Mouse (Mus musculus) lung, postnatal 0 days (tissue): ENCODE data around the gene P3h3. TPM values are rescaled to one million over a fixed set of nuclear protein-coding genes. Genes with fewer than 3 reads are reported as not detected.

Experiments
- ATAC-seq: fragments of 200-750 bp; cut with Nextera tagmentation; 2 replicates; pipeline ENCODE4 v1.8.0; 2017; ENCODE audit warnings: moderate library complexity
- DNase-seq: peaks from one replicate; pipeline ENCODE4 v3.0.0-alpha.2; 2016; ENCODE audit warnings: low spot score
- H3K27ac ChIP-seq: fragments of 300-500 bp; sonication (generic); 2 replicates; pipeline ENCODE4 v1.5.1; 2014; ENCODE audit warnings: antibody characterized with exemption, mild to moderate bottlenecking, low read length, mixed read lengths
- H3K27me3 ChIP-seq: fragments of 300-500 bp; sonication (generic); replicated peaks from 2 replicates; pipeline ENCODE4 v1.6.1; 2014; ENCODE audit warnings: low read length, mixed read lengths; ENCODE audit not compliant: insufficient read depth
- H3K36me3 ChIP-seq: fragments of 300-500 bp; sonication (generic); 2 replicates; pipeline ENCODE4 v1.6.1; 2014; ENCODE audit warnings: low read length, mixed read lengths; ENCODE audit not compliant: insufficient read depth
- H3K4me1 ChIP-seq: fragments of 300-500 bp; sonication (generic); 2 replicates; pipeline ENCODE4 v1.6.1; 2014; ENCODE audit warnings: antibody characterized with exemption, low read depth, low read length, mixed read lengths; ENCODE audit not compliant: insufficient read depth
- H3K4me2 ChIP-seq: fragments of 300-500 bp; sonication (generic); replicated peaks from 2 replicates; pipeline ENCODE4 v1.6.1; 2014; ENCODE audit warnings: low read depth, mild to moderate bottlenecking, low read length, moderate library complexity, mixed read lengths
- H3K4me3 ChIP-seq: fragments of 300-500 bp; sonication (generic); 2 replicates; pipeline ENCODE4 v1.5.1; 2014; ENCODE audit warnings: low read depth, low read length
- H3K9ac ChIP-seq: fragments of 300-500 bp; sonication (generic); replicated peaks from 2 replicates; pipeline ENCODE4 v1.6.1; 2014; ENCODE audit warnings: low read depth, mild to moderate bottlenecking
- H3K9me3 ChIP-seq: fragments of 300-500 bp; sonication (generic); 2 replicates; pipeline ENCODE4 v1.6.1; 2016; ENCODE audit warnings: low read length, mixed read lengths
- CTCF ChIP-seq: IDR thresholded peaks from 2 replicates; pipeline ENCODE4 v1.5.1; 2016; ENCODE audit warnings: antibody characterized with exemption, mild to moderate bottlenecking
- EP300 ChIP-seq: IDR thresholded peaks from 2 replicates; pipeline ENCODE4 v1.6.1; 2016; ENCODE audit warnings: antibody characterized with exemption, mild to moderate bottlenecking, control low read depth
- WGBS: fragments of 180-500 bp; shearing (Covaris S2); extraction: QIAGEN DNeasy Blood & Tissue Kit; methylation state at CpG from one replicate; pipeline ENCODE4 v1.1.7; 2014; 5-methylcytosine and 5-hydroxymethylcytosine counted together
- polyA plus RNA-seq: library from polyadenylated mRNA; unstranded; fragments of >200 nt; fragmentation: Nextera tagmentation; extraction: Ambion mirVana; gene quantifications from 2 replicates; pipeline ENCODE4 v1.2.1, GENCODE M21; 2015

The P3h3 gene
- polyA plus RNA-seq: 8.4 and 9.3 TPM in 2 replicates

- Histone ChIP-seq H3K27me3 (peaks cover 12% of the 10 kb centered on the region; the same call in 1 of the 2 replicates), H3K27ac (peak within 1 kb of the TSS; percentile 59), H3K9me3 (no peaks in the 10 kb centered on the region), H3K4me1 (no peaks in the 10 kb centered on the region), H3K4me3 (peak within 1 kb of the TSS; percentile 66), H3K9ac (peak within 1 kb of the TSS; percentile 58), H3K36me3 (no peaks in the 10 kb centered on the region), H3K4me2 (peak within 1 kb of the TSS; percentile 98)
- TF ChIP-seq EP300: no peak
- TF ChIP-seq CTCF: peak; percentile 76
- peak; percentile 80 for DNase-seq
- ATAC-seq: peak; percentile 79
- WGBS: 1% methylated on average over 61 of the region's 86 CpGs
Observed at GRCm38 (mm10) chr6:124856916-124857839, at the start of gene P3h3. P3h3 (minus strand) TSS chr6:124857752.

GRCm38 (mm10) chr6:124904991-124905860, 47.7 kb upstream of the P3h3 start:
- no peak for TF ChIP-seq CTCF
- ATAC-seq (no peak), DNase-seq (no peak)
- H3K9ac ChIP-seq: 0 out of 2 replicates have a peak overlapping the region, but pooled peaks have one; percentile 50
- peak overlapping the region; percentile 93 for H3K27ac ChIP-seq
- H3K9me3 ChIP-seq: no peaks in the 10 kb centered on the region
- H3K4me2 ChIP-seq: peak overlapping the region; percentile 75
- H3K4me1 ChIP-seq: peaks cover 5% of the 10 kb centered on the region; the same call in 1 of the 2 replicates
- no peaks in the 10 kb centered on the region for H3K36me3 ChIP-seq
- peak overlapping the region; percentile 53; the same call in 1 of the 2 replicates for H3K4me3 ChIP-seq
- H3K27me3 ChIP-seq: no peaks in the 10 kb centered on the region
- whole genome bisulfite sequencing: 42% methylated on average over 15 of the region's 16 CpGs

GRCm38 (mm10) chr6:124904161-124904981, 46.8 kb upstream of the P3h3 start:
- H3K27ac ChIP-seq: peak overlapping the region; percentile 93
- TF ChIP-seq EP300: no peak
- TF ChIP-seq CTCF: peak; percentile 78
- H3K9ac ChIP-seq: peak overlapping the region; percentile 50
- DNase-seq (peak; percentile 97), ATAC-seq (peak; percentile 89)
- 10% methylated on average over 23 of the region's 24 CpGs for WGBS
- peak overlapping the region; percentile 75 for H3K4me2 ChIP-seq
- H3K4me1 ChIP-seq: no peaks in the 10 kb centered on the region
- H3K9me3 ChIP-seq: no peaks in the 10 kb centered on the region
- H3K4me3 ChIP-seq: peak overlapping the region; percentile 53
- no peaks in the 10 kb centered on the region for H3K36me3 ChIP-seq
- no peaks in the 10 kb centered on the region for H3K27me3 ChIP-seq

GRCm38 (mm10) chr6:124903580-124904151, 46.1 kb upstream of the P3h3 start:
- Histone ChIP-seq H3K9me3 (no peaks in the 10 kb centered on the region), H3K4me3 (peak overlapping the region; percentile 53), H3K27ac (peak overlapping the region; percentile 93), H3K4me1 (no peaks in the 10 kb centered on the region), H3K4me2 (peak overlapping the region; percentile 75), H3K27me3 (no peaks in the 10 kb centered on the region), H3K9ac (peak overlapping the region; percentile 50), H3K36me3 (no peaks in the 10 kb centered on the region)
- ATAC-seq (peak; percentile 92), DNase-seq (peak; percentile 96)
- TF ChIP-seq EP300 (no peak), CTCF (peak; percentile 100)
- WGBS: under 1% methylated on average over 23 of the region's 23 CpGs

- Histone ChIP-seq H3K4me1 (no peaks in the 10 kb centered on the region), H3K9ac (no peak overlapping the region), H3K27me3 (no peaks in the 10 kb centered on the region), H3K4me3 (no peak overlapping the region), H3K27ac (no peak overlapping the region), H3K36me3 (no peaks in the 10 kb centered on the region), H3K9me3 (no peaks in the 10 kb centered on the region), H3K4me2 (no peak overlapping the region)
- DNase-seq (no peak), ATAC-seq (no peak)
- TF ChIP-seq EP300: no peak
- TF ChIP-seq CTCF: no peak
Observed at GRCm38 (mm10) chr6:124901851-124902250, 44.3 kb upstream of the P3h3 start.
